Mouse (Mus musculus): ENCODE measurements at regions not wholly inside any gene's neighbourhood (a gene's known extent, or its start where the extent isn't known, plus 50 kb on each side); places are given as distances from the start of the nearest gene placed in this dataset.
A peak's percentile ranks its signal among the peaks of the same experiment; 100 is the strongest.

DNA sequence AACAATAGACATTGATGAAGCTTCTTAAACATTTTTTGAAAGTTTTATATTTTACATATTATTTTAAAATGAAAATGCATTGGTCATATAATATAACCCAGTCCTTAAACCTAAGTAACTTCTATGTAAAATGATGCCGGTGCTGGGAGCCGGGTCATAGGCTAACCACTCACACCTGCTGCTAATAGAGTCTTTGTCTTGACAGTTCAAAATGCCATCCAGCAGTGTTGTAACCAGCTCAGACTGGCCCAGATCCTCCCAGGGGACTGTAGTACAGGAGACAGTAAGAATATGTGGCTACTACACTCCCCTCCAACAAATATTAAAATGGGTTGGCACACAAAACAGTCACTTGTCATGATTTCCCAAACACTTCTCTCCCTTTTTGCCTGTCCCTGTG, 693.6 kb downstream of the 1700064H15Rik start:
- DNase-seq (ENCODE audit: low spot score): no peak

DNA sequence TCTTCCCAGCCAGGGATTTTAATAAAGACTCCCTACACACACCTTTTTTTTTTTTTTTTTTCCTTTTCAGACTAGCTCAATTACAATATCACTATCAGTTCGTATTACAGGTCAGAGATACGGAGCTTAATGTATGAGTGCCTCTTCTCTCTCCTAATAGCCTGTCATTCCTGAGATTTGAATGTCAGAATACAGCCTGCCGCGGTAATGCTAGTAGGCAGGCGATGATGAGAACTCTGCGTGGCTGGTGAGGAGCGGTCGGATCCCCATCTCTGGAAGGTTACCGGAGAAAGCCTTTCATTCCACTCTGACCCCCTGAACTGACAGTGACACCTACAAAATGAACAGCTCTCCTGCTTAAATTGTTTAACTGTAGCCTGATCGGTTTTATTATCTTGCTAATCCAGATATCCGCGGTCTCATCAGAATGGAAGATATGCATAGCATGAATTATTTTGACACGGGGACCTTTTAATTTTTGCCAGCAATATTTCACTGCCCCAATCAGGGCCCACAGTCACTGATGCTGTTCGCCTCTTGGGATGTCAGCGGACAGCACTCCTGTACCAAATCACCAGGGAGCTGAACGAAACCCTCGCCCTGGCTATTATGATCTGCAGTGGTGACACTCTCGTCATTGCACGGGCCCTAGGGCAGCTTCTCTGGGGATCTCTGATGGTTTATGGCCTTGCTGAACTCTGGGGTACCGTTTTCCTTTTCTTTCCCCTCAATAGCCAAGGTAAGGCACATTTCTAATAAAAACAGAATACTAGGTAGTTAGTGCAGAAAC, 690.9 kb downstream of the 1700064H15Rik start:
- DNase-seq (ENCODE audit: low spot score): no peak

DNA sequence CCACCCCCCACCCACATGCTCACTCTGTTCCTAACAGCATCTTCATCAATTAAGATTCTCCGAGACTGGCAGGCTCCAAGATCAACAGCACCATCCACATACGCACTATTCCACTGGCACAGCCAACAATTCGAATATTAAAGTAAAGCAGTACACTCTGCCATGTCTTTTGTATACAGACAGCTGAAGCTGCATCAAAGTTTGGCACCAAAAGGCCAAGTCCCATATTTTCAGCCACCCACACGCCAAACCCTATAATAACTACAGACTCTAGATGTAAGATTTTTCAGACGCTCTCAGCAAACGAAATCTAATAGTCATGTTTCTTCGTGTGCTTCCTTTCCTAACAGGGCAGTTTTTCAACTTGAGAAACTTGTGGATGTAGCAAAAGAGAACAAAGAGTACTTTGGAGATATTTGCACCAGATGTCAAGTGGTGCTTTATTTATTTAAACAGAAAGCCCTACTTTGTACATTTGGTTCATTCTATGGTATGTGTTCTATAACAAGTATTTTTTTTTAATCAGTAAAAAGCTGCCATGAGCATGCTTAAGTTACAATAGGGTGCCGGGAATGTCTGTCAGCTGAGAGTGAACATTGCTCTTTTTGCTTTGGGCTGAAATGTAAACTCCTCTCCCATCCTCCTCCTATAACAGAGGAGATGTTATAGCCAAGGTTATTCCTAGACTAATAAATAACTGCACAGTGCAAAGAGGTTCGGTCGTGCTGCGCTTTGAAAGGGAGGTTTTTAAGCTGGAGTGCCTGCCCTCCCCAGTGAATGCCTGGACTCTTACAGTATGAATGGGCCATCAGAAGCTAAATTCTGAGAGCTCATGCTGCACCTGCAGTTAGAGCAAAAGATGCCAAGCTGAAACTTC, 686.9 kb downstream of the 1700064H15Rik start:
- DNase-seq (ENCODE audit: low spot score): peak; percentile 53

DNA sequence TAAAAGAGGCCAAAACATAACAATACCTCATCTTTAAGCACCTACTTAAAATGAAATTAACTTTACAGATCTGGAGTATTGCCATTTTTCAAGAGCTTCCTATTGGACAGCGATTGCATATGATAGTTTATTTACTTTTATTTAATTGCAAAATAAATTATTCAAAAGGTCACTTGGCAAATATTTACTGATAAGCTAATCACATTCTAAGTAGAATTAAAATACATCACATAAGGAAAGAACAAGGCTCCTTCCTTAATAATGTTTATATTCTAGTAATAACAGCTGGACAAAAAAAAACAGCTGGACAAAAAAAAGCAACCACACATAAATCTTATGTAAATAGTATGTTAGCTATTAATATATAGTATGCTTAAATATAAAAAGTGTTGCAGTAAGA, 668.1 kb downstream of the 1700064H15Rik start:
- DNase-seq (ENCODE audit: low spot score): no peak

DNA sequence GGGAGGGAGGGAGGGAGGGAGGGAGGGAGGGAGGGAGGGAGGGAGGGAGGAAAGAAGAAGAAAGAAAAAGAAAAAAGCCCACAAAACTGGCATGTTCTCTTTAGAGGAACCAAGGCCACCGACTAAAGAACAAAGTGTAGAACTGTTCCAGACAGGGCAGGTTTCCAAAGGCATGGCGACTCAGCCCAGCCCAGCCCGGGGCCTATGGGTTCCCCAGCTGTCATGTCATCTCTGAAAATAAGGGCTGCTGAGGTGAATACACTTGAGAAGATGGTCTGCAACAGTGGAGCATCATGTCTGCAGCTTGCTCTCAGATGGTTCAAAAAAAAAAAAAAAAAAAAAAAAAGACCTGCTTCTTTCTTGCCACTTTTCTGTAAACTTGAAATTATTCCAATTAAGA, 639.8 kb downstream of the 1700064H15Rik start:
- no peak for DNase-seq (ENCODE audit: low spot score)

DNA sequence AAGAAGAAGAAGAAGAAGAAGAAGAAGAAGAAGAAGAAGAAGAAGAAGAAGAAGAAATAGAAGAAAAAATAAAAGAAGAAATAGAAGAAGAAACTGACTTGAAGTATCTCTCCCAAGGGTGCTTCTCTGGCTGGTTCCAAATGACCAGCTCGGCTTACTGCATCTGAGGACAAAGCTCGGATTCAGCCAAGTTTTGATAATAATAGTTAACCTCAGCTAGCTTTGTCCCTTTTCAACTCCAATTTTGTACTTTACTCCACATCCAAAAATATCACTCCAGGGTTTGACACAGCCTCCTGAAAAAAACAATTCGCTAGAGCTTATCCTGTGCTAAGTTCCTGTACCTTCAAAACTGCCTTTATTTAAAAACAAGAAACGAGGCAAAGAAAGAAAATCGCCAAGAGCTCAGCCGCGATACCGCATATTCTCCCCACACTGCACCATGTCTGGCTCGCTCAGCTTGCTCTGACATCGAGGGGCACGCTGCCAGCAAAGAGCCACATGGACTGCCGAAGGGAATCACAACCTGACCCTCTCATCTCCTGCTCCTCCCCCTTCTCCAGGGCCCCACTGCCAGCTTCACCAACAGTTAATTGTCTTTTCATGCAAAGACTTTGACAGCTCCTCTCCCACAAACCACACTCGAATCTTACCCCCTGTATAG, 638.8 kb downstream of the 1700064H15Rik start:
- no peak for DNase-seq (ENCODE audit: low spot score)

DNA sequence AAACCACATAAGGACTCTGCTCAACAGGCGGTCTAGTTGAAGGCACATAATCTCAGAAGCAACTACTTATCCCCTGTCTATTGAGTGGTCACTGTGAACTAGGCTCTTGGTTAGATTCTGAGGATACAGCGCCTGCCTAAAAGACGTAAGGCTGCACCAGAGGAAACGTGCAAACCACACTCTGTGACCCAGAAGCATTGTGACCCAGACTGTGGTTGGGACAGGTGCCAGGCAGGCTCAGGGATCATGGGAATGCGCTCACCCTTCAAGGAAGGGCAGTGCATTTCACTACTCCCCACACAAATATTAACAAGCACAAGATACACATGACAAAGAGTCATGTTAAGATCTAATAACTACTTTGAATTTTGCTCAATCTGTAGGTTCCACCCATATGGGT, 628.3 kb downstream of the 1700064H15Rik start:
- no peak for DNase-seq (ENCODE audit: low spot score)

DNA sequence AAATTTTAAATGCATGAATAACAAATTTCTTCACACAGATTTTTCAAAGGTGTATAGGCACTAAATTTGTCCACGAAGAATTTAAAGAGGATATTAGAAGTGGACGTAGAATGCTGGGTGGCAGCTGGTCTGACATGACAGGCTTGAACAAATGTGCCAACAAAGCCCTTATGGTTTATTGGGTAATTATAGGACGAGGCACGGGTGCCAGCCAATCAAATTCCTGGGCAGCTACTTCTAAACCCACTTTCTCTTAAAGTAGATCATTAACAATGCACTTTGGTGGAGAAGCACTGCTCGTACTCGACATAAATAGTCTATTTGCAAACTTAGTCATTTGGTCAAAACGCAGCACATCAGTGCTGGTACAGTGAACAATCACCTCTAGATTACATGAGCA, 626.4 kb downstream of the 1700064H15Rik start:
- DNase-seq (ENCODE audit: low spot score): no peak

DNA sequence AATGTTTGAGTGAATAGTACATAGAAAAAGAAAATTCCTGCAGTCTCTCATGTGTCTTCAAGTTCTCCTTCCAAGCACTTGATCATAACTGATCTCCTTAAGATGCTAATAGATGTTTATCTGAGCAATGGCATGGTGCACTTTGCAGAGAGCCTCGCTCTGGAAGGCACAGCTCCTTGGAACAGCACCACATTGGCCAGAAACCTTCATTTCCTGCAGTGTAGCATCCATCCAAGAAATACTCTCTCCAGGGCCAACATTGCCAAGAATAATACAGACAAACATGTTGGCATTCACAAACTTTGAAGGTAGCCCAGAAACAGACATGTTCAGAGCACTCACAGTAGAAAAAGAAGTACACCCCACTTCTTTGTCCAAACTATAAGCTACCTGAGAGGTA, 623.7 kb downstream of the 1700064H15Rik start:
- no peak for DNase-seq (ENCODE audit: low spot score)

DNA sequence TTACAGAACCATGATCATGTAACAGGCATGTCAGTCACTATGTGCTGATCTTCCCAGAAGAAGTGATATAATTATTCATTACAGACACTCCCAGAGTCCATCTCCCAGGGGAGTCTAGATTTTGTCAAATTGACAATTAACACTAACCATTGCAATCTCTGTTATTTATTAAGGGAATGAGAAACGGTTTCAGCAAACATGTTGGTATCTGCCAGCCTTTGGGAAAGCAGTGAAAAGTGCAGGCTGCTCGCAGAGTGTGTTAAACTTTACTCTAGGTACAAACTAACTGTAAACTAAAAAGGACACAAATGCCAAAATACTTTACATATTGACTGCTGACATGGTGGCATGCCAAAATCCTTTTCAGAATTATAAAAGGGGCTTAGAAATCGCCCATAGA, 583.9 kb downstream of the 1700064H15Rik start:
- DNase-seq (ENCODE audit: low spot score): no peak

DNA sequence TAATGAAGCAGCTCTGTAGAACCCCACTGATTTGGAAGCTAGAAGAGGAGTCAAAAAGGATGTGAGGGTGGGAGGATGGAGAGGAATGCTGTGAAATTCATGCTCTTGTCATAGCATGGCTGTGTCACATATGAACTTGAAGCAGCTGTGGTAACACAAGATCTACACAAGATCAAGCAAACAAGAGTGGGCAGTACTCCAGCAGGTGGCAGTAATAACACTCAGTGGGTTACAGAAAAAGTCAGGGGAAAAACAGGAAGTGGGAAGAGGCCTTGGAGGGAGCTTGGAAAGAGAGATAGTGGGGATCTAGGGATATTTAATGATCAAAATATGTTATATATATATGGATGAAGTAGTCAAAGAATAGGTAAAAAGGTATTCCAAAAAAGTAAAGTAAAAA, 582.5 kb downstream of the 1700064H15Rik start:
- no peak for DNase-seq (ENCODE audit: low spot score)

DNA sequence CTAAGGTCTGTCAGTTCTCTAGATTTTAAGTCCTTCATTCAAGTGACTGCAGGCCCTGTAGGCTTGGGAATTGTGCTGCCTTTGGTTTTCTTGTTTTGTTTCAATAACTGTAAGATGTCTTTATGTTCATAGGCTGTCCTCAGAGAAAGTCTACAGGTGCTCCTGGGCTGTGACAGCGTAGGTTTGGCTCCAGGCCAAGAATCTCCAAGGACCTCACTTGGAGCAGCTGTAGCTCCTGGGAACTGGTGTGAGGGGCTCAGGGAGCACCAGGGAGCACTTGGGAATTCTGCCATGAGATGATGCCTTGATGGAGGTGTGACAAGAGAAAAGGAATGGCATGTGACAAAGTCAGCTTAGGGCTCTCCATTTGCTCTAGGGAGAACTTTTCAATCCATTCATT, 581.9 kb downstream of the 1700064H15Rik start:
- DNase-seq (ENCODE audit: low spot score): no peak

DNA sequence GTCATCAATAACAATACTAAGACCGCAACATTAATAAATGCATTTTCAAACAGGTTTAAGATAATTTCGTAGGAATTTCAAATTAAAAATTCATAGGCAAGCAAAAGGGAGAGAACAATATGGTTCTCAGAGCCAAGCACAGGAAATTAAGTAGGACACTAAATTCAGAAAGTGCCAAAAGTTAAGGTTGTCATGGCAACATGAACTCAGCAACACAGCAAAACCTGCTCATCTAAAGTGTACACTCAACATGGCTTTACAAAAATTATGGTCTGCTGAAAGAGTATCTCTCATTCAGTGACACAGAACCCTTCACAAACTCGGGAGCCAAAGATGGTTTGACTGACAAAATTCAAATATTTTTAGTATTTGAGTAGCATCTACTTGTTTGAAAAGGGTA, 572.5 kb downstream of the 1700064H15Rik start:
- peak; percentile 26 for DNase-seq (ENCODE audit: low spot score)

DNA sequence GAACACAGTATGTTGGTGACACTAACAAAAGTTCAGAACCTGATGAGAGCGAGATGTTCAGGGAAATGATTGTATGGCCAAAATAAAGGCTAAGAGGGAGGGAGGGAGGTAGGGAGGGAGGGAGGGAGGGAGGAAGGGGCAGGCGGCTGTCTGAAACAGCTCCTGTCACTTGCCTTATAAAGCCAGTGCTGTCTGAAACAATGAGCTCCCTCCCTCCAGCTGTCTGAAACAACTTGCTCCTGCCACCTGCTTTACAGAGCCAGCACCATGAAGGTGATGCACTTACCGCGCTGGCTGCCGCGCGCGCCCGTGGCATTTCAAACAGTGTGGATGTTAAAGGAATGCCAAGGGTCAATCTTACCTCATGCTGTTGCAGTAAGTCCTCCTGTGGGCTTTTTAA, 571.9 kb downstream of the 1700064H15Rik start:
- DNase-seq (ENCODE audit: low spot score): no peak

DNA sequence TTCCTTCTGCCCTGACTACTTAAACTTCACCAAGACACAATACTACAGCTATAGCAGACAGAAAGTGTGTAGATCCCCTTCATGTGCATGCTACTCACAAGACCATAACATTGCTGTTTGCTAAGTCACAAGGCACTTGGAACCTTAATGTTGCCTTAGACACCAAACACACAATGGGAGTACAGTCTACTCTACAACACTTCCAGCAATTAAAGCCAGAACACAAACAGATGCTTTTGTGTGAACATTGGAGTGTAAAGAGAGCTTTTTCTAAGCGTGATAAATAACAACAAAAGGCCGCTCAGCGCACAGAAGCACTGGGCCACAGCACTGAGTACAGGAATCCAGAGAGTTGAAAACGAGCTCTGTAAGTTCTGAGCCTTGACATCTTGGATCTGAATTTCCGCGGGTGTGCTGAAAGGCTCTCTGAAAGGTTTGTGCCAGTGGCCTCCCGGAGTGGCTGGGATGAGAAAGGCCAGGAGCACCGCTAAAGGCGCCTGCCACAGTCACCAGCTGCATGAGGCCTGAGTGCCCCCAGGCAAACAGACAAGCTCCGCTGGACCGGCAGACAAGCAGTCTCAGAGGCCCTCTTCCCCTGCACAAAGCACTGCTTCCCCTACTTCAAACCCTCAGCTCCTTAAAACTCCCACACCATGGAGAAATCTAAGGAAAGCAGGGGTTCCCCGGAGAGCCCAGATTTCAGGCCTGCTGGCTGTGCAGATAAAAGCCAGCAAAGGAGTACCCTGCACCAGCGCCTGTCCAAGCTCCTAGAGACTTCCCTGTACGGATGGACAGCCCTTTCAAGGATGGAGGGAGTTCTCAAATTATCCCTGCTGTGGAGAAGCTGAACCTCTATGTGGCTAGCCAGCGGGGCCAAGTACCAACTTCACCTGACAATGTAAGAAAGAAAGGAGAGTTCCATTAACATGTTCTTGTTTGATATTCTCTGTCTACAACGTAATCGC, 568.3 kb downstream of the 1700064H15Rik start:
- DNase-seq (ENCODE audit: low spot score): no peak

DNA sequence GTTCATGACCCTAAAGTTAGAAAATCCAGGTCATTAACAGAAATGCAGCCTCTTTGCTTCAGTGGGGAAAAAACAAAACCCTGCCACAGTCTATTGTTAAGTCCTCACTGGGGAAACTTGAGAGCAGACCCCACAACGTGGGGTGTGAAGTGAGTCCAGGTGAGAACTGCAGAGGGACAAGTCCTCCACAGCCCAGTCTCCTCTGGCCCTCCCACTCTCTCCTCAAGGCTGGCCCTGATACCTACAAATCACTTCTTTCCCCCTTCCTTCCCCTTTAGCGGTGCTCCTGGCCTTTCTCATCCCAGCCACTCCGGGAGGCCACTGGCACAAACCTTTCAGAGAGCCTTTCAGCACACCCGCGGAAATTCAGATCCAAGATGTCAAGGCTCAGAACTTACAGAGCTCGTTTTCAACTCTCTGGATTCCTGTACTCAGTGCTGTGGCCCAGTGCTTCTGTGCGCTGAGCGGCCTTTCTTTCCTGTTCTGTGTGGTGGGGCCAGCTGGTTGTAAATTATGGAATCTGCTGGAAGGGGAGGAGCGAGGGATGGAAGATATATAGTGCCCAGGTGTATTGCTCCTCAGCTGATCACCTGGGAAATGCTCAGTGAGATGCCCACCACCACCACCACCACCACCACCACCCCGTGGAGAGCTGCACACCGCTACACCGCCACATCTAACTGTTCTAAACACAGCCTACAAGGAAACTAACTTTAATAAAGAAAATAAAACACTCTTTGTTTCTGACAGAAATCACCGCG, 566.8 kb downstream of the 1700064H15Rik start:
- DNase-seq (ENCODE audit: low spot score): no peak

DNA sequence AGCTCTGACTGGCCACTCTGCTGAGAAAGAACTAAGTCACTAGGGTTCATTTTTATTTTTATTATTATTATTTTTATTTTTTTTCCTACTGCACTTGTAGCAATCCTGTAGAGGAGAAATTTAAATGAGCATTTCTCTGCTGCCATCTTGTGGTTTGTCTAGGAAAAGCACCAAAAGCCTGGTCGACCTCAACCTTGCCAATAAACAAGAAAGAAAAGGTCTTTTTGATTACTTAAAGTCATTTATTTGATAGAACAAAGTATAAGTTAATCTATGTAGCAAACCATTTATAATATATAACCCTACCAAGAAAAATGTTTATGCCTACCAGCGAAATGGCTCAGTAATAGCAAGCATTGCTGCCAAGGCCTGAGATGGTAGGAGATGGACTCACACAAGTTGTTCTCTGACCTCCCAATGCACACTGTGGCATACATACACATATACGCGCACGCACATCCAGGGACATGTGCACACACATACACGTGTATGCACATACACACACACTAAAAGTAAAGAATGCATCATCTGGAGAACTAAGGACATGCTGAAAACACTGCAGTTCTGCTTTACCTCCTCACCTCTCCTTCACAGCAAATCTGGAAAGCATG, 566.1 kb downstream of the 1700064H15Rik start:
- DNase-seq (ENCODE audit: low spot score): peak; percentile 70

DNA sequence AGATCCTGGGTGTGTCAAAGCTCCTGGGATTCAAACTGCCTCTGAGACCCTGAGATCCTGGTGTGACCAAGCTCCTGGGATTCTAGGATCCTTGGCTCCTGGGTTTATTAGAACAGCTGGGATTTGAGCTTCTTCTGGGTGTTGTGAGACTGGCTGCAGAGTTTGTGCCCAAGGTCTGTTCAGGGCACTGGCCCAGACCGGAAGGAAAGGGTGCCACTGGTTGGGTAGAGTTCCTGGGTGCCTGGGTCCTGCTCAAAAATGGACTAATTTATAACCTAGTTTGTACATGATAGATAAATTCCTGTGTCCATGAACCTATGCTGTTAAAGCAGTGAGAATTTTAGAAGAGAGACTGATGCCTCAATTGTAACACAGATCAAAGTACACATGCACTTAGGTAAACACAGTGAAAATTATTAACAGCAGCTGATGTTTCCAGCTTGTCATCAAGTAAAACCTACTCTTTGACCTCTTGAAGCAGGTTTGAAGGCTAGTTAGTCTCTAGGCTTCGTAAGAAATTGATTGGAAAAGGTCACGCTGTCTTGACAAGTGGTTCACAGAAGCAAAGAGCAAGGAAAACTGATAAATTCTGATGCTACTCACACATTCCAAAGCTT, 561.2 kb downstream of the 1700064H15Rik start:
- DNase-seq (ENCODE audit: low spot score): no peak

Measured in layer of hippocampus, adult 9-10 months (tissue).